Mouse (Mus musculus) left cerebral cortex, postnatal 36 days (tissue): ENCODE results near the gene Irf1. TPM values are rescaled to one million over a fixed set of nuclear protein-coding genes. Genes with fewer than 3 reads are reported as not detected.

Experiments used
- DNase-seq, 2 experiments: peaks; one replicate each; pipeline ENCODE4 v3.0.0; 2021 to 2022; ENCODE audit warnings: low spot score in 2 of 2, mixed read lengths in 1 of 2
- intact Hi-C: fragments of 180-260 bp; cut with DNase I; formaldehyde crosslinking; loops from one replicate; pipeline ENCODE4 v1.15.1; 2025
- total RNA-seq, 2 experiments: library from RNA; stranded (reverse); gene quantifications; 2 replicates each; pipeline ENCODE4 v1.2.3; 2021

The Irf1 gene
- total RNA-seq, 2 experiments from 2014 or later: 6.5 to 6.6 TPM

DNA sequence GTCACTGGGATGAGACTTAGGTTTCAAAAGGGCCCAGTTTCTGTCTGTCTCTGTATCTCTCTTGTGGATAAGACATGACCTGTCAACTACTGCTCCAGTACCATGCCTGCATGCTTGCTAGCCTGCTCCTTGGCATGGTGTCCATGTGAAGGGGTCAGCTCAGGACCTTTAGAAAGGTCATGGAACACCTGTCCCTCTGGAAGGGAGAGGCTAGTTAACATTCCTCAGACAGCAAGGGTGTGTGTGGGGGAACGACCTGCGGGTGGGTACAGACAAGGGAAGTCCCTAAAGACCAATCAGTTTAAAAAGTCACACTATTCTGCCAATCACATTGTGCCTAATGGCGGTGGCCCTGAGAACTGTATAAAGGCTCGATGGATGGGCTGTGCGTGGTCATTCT is 31.2 kb downstream of the Irf1 start:
- no peak for DNase-seq
- intact Hi-C loops: no loop called here

DNA sequence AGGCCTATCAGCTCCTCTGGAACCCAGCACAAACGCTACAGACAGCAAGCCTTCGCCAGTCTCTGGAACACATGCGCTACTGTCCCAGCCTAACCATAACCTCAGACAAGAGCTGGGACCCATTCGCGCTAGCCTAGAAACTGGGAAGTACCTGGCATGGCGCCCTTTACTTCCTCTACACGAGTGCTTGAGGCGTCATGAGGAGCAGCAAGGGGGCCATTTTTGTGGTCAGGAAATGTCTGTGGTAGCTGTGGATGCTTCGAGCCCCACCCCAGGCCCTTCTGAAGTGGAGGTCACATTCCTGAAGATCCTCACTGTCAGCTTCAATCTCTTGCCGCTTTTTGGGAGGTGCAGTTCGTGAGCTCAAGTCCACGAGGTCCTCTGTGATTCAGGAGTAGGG is 33.3 kb downstream of the Irf1 start:
- DNase-seq: no peak
- intact Hi-C loops: no loop called here

DNA sequence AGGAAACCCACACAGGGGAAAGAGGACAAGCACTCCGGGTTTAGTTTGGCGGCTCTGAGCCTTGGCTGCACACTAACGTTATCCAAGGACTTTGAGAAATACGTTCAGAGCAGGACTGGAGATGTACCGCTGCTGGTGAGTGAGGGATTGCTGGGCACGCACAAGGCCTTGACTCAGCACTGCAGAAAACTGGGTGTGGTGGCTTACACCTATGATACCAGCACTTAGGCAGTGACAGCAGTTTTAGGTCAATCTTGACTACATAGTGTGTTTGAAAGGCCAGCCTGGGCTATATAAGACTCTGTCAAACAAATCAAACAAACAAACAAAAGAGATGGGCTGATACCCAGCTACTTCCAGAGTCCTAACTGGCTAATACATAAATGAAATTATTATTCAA is 33.7 kb downstream of the Irf1 start:
- intact Hi-C loops: no loop called here
- DNase-seq: no peak

DNA sequence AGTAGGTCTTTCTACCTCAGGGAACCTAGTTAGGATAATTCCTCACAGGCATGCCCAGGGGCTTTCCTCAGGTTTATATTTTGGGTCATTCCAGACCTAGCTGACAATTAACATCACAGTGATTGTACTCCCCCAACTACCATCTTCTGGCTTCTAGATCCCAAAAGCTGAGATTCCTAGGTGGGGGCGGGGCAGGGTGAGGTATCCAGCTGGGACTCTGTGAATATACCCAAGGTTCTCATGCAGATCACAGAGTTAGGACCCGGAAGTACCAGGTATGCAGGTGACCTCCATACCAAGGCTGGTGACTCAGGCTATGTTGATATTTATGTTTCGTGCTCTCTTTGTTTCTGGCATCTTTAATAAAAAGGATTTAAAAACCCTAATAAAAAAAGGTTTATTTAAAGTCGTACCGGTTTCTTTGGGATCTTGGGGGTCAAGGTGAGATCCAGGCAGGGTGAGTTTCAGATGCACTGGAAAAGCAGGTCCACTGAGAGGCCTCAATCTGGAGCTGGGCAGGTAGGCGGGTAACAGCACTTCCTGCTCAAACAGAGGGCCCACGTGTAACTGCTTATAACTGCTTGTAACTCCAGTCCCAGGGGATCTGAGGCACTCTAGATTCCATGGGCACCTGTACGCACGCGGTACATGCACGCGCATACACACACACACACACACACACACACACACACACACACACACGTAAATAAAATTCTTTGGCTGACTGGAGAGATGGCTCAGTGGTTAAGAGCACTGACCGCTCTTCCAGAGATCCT is 34.9 kb downstream of the Irf1 start:
- intact Hi-C loops: no loop called here
- DNase-seq: no peak

DNA sequence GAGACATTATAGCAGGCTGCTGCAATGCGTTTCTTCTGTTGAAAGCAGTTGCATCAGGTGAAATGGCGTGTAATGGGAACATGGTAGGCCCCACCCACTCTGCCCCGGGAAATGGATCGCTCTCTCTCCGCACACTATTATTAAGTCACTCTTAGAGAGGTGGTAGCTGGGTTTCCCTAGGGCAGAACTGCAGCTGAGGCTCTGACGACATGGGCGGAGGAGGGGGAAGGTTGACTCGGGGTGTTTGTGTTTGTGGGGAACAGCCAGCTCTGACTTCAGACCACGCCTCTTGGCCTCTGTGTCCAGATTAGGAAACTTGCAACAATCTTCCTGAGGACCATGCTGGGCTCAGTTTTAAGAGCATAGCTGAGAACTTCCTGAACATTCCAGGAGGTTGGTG is 36.0 kb downstream of the Irf1 start:
- DNase-seq: no peak
- intact Hi-C loops: no loop called here

DNA sequence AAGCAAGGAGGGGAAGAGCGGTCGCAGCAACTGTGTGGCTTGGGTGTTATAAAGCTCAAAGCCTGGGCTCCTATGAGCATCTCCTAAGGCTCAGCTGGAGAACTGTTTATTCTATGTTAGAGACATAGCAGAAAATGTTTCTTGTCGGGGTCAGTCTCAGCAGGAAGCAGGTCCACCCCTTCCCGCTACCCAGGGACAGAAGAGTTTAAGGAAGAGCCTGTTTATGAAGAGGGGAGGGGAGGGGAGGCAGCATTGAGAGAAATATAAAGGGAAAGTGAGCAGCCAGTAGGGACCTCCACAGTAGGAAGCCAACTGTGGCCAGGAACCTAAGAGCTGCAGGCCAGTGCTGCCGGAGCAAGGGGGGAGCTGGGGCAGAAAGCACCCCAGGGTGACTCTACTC is 39.5 kb downstream of the Irf1 start:
- DNase-seq: no peak
- intact Hi-C loops: no loop called here

DNA sequence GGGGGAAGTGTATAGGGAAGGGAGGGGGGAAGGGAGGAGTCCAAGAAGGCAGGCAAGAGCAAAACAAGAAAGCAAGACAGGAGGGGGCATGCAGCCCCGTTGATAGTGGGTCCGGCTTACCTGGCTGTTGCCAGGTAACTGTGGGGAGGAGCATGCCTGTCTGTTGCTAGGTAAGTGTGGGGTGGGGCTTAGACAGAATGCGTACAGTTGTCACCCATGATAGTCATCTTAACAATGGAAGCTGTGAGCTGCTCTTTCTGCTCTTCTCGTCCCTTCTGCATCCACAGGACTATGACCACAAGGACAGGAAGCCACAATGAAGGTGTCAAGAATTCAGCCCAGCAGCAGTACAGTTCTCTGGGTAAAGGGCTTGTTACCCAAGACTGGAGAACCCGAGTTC is 40.3 kb downstream of the Irf1 start:
- DNase-seq: no peak
- intact Hi-C loops: no loop called here

DNA sequence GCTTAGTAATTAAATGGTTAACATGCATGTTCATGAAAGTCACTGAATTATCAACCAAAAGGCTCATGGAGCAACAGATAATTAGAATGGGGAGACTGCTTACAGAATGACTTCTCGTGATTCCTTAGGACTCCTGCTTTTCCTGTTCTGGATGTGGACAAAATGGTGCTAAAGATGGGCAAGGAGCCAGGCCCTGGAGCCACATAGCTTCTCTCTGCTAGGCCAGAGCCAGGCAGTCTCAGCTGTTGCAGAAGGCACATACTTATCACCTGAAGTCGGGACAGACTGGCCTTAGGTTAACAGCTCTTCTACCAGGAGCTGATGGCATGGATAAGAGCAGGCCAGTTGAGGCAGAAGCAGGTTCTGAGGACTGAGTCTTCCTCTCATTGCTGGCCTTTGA is 40.9 kb downstream of the Irf1 start:
- DNase-seq: no peak
- intact Hi-C loops: no loop called here

DNA sequence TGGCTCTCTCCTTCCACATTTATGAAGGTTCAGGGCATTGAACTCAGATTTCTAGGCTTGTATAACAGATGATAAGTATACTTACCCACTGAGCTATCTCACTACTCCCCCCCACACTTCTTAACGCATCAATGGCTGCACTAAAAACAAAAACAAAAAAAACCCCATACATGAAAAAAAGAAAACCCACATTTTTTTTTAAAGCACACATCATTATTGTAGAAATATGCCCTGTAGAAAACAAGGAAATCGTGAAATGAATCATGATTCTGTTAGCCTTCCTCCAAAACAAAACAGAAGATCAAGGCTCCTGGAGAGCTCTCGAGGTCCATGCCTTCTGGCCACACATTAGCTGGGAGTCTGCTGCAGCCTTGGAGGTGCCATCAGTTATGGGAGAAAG is 41.5 kb downstream of the Irf1 start:
- intact Hi-C loops: no loop called here
- no peak for DNase-seq

DNA sequence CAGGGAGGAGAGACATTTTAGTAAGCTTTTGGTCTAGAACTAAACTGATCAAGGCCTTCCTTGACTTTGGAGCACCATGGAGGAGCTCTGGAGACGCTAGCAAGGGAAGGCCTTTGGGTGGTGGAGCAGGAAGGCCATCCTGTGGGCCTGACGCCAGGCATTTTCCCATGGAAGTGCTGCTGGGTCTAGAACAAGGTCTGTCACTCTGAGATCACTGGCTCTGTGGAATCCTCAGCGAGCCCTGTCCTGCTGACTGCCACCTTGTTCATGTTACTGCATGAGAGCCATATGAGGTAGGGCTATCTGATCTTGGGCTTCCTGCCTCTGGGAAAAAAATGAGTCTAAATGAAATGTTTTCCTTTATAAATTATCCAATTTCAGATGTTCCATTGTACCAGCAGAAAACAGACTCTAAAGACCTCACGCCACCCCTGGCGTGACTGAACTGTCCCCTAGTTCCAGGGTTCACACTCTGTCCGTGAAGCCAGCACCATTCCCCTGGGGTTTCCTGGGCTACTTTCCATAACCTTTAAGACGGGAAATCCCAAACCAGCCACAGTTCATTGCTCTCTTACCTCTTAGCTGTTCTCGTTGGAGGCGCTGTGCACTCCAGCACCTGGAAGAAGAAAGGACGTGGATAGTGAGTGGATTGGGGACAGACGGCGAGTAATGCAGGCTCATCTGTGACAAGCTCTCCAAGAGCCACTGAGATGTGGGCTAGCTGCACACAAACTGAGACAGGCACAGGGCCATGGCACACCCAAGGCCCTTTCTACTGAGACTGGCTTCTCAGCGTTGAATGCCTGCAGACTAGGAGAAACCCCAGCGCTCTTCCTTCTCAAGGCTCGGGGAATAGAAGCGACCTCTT is 43.4 kb downstream of the Irf1 start:
- no peak for DNase-seq
- intact Hi-C loops: no loop called here

DNA sequence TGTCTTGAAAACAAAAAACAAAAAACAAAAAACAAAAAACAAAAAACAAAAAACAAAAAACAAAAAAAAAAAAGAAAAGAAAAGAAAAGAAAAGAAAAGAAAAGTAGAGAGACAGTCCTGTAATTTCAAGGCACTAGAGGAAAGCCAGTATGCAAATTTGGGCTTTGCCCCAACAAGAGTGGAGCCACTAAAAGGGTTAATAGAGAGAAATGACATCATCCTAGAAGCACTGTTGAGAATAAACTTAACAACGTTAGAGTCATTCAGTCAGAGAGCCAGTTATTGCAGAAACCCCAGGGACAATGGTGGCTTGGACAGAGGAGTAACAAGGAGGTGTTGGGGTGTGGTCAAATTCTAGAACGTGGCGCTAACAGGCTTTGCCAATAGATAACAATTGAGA is 45.0 kb downstream of the Irf1 start:
- intact Hi-C loops: no loop called here
- no peak for DNase-seq

DNA sequence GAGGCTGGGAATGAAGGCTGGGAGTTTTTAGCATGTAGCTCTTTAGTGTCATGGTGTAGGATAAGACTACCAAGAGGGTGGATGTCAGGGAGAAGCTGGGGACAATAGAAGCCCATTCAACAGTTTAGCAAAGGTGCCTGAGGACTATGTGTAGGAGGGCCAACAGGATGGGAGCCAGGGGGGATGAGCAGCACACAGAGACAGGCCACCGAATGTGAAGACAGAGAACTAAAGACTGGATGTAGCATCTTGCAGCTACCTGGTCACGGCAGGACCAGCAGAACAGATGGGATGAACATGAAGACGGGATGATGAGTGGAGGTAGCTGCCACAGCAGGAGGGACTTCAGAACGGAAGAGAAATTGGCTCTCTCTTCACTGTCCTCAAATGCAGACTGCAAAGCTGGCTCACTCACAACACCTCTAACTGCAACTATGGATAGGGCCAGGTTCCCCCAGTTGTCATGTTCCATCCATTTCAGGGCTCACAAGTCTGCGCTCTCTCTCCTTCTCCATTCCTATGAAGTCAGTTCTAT is 47.1 kb downstream of the Irf1 start:
- no peak for DNase-seq
- intact Hi-C loops: no loop called here

DNA sequence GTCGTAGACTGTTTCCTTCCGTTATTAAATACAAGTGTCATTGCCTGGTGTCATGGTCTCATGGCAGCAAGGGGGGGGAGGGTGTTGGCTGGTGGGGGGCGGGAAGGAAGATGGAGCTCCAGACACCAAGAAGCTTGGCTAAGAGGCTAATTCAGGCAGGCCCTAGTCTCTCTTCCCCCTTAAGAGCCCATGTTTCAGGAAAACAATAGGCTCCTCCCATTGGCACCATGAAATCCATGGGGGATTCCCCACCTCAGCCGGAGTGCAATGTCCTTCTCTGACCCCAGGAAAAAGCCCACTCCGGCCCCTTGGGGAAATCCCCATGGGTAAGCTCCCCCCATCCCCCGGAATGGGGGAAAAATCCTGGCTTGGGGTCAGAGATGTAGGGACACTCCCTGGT is 49.0 kb downstream of the Irf1 start:
- intact Hi-C loops: no loop called here
- no peak for DNase-seq

DNA sequence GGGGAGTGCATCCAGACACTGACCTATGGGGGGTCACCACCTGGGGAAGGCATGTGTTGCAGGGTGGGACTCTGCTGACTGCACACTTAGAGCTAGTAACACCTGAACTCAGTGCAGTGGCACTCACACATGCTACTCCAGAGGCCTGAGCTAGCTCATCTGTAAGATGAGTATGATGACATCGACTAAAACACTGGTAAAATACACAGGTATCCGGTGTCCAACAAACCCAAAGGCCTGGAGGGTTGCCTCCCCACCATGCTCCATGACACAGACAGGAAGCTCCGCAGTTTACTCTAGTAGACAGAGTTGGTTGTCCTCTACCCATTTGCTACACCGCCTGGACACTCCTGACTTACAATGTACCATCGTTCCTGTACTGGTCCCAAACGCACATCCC is 49.7 kb downstream of the Irf1 start:
- intact Hi-C loops: no loop called here
- no peak for DNase-seq

DNA sequence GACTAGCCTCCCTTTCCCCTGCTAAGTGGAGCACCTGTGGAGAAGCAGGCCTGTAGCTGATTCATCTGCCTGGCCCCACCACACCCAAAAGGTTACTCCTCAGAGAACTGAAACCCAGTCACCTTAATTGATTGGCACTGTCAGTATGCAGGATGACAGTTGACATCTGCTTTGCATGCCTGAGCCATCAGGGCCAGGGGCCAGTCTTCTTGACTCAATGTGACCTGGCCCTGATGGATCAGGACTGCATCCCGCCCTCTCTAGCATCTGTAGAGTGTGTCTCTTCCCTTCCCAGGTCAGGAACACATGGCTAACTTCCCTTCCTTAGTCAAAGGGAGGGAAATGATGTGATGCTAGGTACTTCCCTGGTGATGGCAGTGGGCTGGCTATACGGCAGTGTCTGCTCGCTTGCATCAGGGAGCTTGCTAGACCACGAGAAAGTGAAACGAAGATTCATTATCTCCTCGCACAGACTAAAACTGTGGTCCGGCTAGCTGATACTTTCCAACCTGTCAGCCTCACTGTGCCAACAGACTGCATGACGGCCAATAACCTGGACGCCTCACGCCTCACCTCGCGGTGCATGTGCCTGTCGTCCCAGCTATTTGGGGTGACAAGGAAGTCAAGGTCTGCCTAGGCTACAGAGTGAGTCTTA is 50.8 kb downstream of the Irf1 start:
- no peak for DNase-seq
- intact Hi-C loops: no loop called here

DNA sequence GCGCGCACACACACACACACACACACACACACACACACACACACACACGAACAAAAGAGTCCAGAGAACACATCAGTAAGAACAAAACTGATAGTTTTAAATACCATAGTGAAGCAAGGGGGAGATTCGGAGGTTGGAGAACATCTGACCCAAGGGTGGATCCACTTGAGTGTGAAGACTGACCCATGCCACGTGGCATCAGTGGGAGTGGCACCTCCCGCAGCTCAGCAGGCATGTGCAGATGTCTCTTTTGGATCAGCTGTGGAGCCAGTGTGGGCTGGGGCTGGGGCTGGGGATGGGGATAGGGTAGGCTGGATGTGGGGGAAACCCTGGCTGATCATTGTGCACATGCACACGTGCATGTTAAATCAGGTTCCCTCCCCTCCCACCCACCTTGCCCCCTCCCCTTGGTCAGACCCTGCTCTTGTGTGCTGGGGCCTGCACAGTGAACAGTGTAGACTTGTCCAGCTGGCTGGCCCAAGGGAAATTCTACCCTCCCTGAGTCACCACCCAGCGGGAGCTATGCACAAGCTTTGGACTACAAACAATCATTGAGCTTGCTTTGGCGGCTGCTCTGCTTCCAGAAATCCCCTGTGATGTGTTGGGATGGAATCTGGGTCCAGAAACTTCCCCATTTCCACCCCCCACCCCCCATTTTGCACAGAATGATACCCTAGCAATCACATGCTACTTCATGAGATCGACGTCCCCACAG is 51.6 kb downstream of the Irf1 start:
- no peak for DNase-seq
- intact Hi-C loops: no loop called here

DNA sequence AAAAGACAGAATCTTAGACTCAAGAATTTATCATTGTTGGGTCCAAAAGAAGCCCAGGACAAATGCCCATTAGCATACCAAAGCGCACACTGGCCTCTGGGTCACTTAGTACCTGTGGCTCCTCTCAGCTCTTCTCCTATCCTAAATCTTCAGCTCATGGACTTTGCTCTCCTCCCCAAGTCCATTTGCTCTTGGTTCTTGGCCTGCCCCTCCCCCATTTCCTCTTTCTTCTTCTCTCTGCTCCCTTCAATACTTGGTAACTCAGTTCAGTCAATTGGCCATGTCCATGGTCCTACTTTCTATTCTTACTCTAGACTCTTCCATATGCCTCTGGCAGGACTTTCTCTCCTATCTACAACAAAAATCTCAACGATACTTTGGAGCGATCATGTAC is 52.1 kb downstream of the Irf1 start:
- DNase-seq: no peak
- intact Hi-C loops: no loop called here

DNA sequence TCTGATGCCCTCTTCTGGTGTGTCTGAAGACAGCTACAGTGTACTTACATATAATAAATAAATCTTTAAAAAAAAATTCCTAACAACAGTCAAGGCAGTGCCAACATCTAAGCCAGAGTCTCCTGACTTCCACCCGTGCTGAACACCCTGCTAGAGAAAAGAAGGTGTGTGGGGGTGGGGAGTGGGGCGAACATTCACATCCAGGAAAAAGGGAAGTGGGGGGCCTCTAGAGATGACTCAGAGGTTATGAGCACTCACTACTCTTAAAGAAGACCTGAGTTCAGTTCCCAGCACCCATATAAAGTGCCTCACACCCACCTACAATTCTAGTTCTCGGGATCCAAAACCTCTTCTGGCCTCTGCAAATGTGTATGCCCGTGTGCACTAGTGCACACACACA is 55.6 kb downstream of the Irf1 start:
- intact Hi-C loops: no loop called here
- DNase-seq: no peak
